Mouse (Mus musculus) bone marrow, adult 2 months (tissue): ENCODE measurements around the gene Pla2g1b.

Source experiments
- CTCF ChIP-seq: fragments of 200-500 bp; IDR thresholded peaks from 2 replicates; pipeline ENCODE4 v1.5.1; 2011; ENCODE audit warnings: low read length, control low read depth; ENCODE audit not compliant: control insufficient read depth, insufficient read depth
- POLR2A ChIP-seq: fragments of 200-500 bp; IDR thresholded peaks from 2 replicates; pipeline ENCODE4 v1.6.1; 2011; ENCODE audit warnings: low read depth, mild to moderate bottlenecking, control low read depth, low read length, borderline replicate concordance; ENCODE audit not compliant: control insufficient read depth

- TF ChIP-seq CTCF (no peak), POLR2A (no peak)
Measured at GRCm38 (mm10) chr5:115523971-115524370, 57.9 kb downstream of the Pla2g1b start.
